Mouse (Mus musculus): ENCODE measurements around the gene Inpp5k.

Gene Inpp5k

DNA sequence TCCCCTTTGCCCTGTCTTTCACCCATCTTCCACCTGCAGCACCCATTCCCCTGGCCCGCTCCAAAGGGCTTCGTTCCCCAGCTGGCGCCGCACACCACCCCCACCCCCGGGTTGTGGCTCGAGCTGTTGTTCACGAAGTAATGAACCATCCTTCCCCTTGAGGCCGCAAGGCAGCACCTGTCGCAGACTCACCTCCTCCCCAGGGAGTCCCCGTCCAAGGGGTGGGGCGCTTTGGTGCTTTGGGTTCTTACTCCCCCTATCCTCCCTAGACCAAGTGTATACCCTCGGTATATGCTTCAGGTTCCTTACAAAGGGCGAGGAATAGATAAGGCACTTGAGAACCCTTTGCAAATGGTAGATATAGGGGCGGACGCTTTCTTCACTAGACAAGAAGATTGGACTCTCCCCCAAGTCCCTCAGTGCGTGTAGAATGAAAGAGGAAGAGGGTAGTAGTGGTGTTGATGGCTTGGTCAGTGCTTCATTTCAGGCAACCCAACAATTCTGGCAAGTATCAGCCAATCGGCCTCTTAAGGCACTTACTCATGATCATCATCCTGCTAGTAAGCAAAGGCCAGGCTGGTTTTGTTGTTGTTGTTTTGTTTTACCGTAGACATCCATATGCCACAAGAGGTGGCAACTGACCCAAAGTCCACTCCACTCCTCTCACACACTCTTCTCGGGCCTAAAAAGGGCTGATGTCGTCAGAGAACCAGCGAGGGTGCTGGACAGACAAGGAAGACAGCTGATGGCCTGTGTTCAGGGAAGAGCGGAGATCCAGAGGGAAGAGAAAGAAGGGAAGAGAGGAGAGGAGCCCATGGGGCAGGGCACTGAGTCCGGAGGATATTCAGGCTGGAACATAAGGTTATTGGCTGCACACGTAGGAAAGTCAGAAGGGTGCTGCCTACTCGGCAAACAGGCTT lies 23.9 kb downstream of the Inpp5k start:
- peak; percentile 42 for DNase-seq (ENCODE audit: low spot score)

- peak; percentile 84 for DNase-seq (ENCODE audit: low spot score)
Measured at GRCm38 (mm10) chr11:75655621-75656545, 25.1 kb downstream of the Inpp5k start.

GRCm38 (mm10) chr11:75656621-75657590 lies 26.1 kb downstream of the Inpp5k start:
- no peak for DNase-seq (ENCODE audit: low spot score)

GRCm38 (mm10) chr11:75657841-75658240 lies 27.1 kb downstream of the Inpp5k start:
- no peak for DNase-seq (ENCODE audit: low spot score)

DNA sequence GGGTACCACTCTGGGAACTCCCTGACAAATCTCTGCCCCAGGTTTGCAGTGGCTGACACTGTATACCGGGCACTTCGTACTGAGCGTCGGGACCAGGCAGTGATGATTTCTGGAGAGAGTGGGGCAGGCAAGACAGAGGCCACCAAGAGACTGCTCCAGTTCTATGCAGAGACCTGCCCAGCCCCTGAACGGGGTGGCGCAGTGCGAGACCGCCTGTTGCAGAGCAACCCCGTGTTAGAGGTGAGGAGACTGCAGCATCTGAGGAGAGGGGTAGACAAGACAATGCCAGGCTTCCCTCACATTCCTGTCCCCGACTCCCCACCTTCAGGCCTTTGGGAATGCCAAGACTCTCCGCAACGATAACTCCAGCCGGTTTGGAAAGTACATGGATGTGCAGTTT lies 27.5 kb downstream of the Inpp5k start:
- DNase-seq (ENCODE audit: low spot score): no peak

DNA sequence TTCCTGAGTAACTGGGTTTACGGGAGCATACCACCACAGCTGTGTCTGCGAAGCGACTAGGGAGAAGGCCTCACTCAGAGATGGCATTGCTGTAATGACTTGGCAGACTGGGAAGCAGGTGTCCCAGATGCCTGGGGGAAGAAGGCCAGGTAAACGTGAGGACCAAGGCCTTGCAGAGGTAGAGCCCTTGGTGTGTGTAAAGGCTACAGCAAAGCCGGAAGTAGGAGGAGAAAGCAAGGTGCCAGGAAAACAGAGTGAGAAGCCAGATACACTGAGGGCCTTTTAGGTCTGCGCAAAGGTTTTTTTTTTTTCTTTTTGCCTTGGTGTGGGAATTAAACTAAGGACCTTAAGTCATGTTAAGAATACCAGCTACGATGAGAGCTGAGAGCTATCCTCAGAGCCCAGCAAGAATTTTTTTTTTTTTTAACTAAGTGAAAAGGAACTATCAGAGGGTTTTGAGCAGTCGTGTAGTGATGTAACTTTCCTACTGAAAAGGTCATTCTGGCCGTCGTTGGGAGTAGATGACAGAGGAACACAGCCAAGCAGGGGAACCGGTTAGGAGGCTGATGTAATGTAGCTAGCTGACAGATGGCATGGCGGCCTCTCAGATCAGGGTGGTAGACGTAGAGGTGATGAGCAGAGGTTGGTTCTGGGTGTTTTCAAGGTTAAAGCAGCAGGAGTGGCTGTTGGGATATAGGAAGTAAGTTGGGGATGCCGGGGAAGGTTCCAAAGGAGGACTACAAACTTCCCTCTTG lies 28.4 kb downstream of the Inpp5k start:
- no peak for DNase-seq (ENCODE audit: low spot score)

GRCm38 (mm10) chr11:75660081-75660590 lies 29.3 kb downstream of the Inpp5k start:
- no peak for DNase-seq (ENCODE audit: low spot score)

- DNase-seq (ENCODE audit: low spot score): no peak
Measured at GRCm38 (mm10) chr11:75660941-75661800, 30.4 kb downstream of the Inpp5k start.

GRCm38 (mm10) chr11:75662131-75662530 lies 31.3 kb downstream of the Inpp5k start:
- no peak for DNase-seq (ENCODE audit: low spot score)

- DNase-seq (ENCODE audit: low spot score): no peak
Measured at GRCm38 (mm10) chr11:75666296-75666695, 35.5 kb downstream of the Inpp5k start.

DNA sequence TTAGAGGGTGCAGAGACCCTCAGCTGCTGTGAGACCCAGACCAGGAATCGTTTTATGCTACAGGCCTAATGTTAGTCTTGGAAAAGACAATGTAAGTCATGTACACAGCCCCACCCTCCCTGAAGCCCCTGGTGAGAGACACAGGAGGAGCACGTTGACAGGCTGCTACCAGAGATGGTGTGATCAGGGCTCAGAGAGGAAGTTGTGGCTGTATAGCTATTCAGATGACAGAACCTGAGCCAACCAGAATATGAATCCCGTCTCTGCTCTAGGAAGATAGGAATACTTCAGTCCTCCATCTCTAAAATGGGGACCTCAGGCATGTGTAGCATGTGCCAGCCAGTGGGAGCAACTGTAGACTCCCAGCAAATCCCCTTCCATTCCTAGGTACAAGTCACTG lies 37.8 kb downstream of the Inpp5k start:
- no peak for DNase-seq (ENCODE audit: low spot score)

DNA sequence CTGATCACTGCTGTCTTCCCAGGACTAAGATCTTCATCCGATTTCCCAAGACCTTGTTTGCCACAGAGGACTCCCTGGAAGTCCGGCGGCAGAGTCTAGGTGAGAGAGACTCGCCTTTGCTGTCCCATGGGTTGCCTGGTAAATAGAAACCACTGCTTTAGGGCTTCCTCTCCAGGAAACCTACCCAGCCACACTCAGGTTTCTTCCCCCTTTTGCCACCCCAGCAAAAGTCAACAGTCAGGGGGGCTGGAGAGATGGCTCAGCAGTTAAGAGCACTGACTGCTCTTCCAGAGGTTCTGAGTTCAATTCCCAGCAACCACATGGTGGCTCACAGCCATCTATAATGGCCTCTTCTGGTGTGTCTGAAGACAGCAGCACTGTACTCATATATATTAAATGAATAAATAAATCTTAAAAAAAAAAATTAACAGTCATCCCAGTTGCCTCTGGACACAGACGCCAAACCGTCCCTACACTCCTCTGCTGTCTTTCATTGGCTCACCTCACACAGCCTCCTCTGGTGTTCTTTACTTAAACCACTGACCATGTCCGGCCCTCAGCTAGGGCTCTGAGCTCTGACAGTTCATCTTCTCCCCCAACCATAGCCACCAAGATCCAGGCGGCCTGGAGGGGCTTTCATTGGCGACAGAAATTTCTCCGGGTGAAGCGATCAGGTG lies 38.5 kb downstream of the Inpp5k start:
- no peak for DNase-seq (ENCODE audit: low spot score)

- DNase-seq (ENCODE audit: low spot score): no peak
Measured at GRCm38 (mm10) chr11:75669853-75670200, 39.0 kb downstream of the Inpp5k start.

DNA sequence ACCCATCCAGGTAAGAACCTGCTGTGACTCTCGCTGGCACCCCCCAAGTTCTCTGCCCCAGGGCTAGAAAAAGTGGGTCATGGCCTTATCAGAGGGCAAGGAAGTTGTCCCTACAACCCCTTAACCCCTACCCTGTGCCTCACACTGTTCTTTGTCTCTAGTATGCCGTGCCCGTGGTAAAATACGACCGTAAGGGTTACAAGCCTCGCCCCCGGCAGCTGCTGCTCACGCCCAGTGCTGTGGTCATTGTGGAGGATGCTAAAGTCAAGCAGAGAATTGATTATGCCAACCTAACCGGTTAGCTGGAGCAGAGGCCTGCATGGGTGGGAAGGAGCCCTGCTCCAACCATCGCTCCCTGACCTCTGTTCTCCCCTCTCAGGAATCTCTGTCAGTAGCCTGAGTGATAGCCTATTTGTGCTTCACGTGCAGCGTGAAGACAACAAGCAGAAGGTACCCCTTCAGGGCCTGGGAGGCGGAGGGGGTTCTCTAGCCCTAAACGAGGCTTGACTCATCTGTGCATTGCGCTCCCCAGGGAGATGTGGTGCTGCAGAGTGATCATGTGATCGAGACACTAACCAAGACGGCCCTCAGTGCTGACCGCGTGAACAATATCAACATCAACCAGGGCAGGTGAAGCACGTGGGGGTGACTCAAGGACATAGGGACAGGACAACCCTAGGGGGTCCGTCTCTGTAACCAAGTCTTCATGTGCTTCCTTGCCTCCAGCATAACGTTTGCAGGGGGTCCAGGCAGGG lies 40.8 kb downstream of the Inpp5k start:
- DNase-seq (ENCODE audit: low spot score): no peak

- no peak for DNase-seq (ENCODE audit: low spot score)
Measured at GRCm38 (mm10) chr11:75673411-75673810, 42.6 kb downstream of the Inpp5k start.

- DNase-seq (ENCODE audit: low spot score): no peak
Measured at GRCm38 (mm10) chr11:75674875-75675274, 44.1 kb downstream of the Inpp5k start.

- no peak for DNase-seq (ENCODE audit: low spot score)
Measured at GRCm38 (mm10) chr11:75677881-75678746, 47.3 kb downstream of the Inpp5k start.

Data from urinary bladder, postnatal 14 days (tissue).